Mouse (Mus musculus): ENCODE measurements around the gene Rgs19.

Rgs19 gene

DNA sequence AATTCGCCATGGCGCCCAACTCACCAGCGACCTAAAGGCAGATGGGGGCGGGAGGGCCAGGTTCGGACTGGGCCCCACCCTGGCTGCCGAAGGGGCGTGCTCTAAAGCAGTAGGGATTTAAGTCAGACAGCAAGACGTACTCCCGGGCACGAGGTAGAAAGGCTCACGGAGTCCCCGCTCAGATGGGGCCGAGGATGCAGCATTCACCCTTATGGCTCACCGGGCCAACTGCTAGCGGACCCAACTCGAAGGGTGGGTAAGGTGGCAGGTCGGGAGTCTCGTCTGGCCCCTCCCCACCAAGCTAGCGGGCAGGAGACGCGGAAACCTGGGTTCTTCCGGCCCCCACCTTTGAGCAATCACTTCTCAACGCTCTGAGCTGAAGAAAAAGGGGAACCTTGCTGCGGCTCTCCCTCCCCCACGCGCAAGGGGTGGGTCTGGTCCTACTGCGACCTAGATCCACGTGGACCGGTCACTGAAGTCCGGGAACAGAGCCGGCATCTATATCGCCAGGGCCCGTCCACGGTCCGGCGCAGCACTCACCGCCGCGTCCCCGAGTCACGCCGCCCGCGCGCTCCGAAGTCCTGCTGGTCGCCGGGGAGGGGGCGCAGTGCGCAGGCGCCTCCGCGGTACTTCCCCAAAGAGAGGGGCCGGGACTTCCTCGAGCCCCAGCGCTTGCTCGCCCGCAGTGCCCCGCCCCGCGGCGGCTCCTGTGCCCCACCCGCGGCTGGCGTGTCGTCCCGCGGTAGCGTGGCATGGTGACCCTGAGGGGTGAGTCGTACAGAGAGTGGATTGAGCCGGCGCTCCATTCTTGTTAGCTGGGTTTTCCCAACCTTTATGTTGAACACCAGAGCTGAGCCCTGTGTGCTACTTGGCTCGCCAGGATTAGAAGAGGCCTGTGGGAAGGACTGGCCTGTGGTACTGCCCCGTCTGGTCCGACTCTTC is at the start of gene Rgs19:
Rgs19 (minus strand) TSS at position 639 of the 942 bp plus-strand sequence.
- peak; percentile 72 to 83 for DNase-seq (ENCODE audit: low spot score in 2 of 2)

DNA sequence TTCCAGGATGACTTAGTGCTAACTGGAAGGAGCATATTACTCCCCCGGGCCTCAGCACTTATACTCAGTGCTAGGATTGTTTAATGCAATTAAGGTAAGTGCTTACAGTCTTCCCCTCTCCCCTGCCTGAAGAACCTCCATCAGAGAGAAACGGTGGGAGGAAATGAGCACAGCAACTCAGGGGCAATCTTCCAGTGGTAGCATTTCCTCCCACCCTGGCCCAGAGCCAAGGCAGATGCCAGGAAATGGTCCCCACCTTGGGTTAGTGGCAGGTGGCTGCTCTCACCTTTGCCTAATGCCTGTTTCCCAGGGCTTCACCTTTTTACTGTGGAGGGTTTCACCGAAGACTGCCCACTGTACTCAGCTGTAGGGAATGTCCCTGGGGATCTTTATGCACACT is 36.3 kb upstream of the Rgs19 start:
- no peak for DNase-seq (ENCODE audit: low spot score in 2 of 2)

DNA sequence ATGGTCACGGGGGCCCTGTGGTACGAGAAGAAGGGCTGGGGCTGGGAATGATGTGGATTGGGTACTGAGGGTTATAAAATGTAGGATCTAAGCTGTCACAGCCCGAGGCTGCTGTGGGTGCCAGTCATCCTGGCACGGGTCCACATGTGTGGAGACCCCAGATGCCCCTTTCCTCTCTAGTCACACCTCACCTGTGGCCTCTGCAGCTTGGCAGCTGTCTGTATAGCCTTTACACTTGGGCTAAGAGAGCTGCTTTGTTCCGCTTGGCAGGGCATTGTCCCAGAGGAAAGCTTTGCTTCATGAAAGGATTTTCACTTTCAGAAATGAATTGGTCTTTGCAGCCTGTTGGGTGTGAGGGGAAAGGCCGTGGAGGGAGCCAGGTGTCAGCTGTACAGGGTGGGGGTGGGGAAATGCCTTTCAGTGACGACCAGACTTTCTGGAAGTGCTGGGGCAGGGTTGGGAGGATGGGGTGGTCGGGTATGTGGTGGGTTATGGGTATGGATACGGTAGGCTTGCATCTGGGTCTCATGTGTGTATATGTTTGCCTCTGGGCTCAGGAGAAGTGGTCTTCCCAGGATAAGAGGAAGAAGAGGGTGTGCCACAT is 34.0 kb upstream of the Rgs19 start:
- no peak for DNase-seq (ENCODE audit: low spot score in 2 of 2)

DNA sequence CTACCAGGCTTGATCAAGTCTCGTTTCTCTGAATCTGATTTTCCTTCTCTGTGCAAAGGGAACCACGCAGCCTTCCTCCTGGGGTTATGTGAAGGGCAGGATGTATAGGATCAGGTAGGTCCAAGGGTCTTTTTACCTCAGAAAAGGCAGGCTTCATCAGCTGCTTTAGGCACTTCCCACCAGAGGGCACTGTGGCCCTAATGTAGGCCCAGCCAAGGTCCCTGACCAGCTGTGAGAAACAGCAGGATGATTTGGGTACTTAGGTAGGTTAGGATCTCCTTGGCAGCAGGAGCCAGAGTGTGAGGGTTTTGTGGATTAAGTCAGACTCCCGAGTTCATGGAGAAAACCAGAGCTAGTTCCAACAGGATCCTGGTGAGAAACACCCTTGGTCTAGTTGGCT is 28.4 kb upstream of the Rgs19 start:
- DNase-seq (ENCODE audit: low spot score in 2 of 2): no peak

DNA sequence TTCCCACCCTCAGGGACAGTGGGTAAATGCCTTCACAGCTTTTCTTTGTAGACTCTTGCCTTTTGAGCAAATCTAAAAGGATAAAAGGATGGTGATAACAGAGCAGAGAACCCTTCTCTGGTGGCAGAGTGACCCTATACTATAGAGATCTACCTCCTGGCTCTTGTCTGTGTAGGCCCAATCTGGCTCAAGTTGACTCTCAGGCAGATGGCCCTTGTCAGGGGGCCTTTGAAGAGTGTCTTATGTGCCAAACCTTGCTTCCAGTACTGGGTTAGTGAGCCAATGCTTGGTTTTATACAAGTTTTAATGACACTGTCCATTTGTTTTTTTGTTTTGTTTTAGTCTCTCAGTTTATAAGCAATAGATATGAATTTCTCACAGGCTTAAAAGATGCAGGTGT is 27.4 kb upstream of the Rgs19 start:
- no peak for DNase-seq (ENCODE audit: low spot score in 2 of 2)

DNA sequence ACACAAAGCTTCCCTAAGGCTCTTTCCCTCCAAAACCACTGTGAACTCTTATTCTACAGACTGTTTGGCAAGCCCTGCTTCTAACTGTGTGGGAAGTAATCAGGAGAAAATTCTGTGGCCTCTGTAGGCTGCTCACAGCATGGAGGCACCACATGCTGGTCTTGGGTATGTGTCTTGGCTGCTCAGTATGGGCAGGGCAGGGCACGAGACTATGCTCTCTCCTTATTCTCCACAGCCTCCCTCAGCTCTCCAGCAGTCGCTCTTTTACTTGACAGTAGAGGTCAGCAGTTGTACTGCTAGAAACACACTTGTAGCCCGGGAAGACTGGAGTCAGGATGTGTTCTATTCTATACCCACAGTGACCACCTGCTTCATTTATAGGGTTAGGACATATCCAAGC is 26.3 kb upstream of the Rgs19 start:
- DNase-seq (ENCODE audit: low spot score in 2 of 2): no peak

- no peak for DNase-seq (ENCODE audit: low spot score in 2 of 2)
Measured at GRCm38 (mm10) chr2:181716991-181717390, 23.2 kb upstream of the Rgs19 start.

GRCm38 (mm10) chr2:181715382-181715781 is 21.6 kb upstream of the Rgs19 start:
- no peak for DNase-seq (ENCODE audit: low spot score in 2 of 2)

DNA sequence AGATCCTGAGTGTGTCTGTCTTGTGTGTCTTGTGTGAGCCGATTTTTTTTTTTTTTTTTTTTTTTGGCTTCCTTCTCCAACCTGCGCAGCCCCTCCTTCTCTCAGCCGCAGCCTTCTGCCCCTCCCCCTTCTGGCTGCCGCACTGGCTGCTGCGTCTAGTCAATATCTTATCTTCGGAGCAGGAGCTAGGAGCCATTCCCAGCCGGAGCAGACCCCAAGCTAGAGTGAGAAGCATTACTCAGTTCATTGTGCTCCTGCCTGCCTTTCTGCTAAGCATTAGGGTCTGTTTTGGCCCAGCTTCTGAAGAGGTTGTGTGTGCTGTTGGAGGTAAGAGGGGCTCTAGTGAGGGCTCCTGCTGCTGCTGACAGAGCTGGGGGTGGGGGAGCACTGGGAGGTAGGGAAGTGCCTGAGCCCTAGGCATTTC is 21.1 kb upstream of the Rgs19 start, which contains the start of gene Oprl1:
Oprl1 (plus strand) TSS at position 114 of the 424 bp plus-strand sequence.
- DNase-seq (ENCODE audit: low spot score in 2 of 2): no peak

DNA sequence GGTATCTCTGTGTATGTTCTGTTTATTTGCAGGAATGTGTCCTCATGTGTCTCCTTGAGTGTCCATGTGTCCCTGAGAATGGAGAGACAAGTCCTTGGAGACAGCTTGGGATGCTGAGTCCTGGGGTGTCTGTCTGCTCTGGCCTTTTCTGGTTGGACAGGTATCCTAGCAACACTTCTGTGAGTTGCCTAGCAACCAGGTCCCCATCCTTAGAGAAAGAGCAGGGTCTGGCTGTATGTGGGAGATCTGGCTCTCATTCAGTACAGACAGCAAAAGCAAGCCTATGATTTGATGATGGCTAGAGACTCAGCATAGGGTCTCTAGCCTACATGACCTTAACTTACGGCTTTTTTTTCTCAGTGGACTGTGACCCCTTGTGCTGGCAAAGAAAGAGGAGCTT is 20.0 kb upstream of the Rgs19 start:
- DNase-seq (ENCODE audit: low spot score in 2 of 2): no peak

DNA sequence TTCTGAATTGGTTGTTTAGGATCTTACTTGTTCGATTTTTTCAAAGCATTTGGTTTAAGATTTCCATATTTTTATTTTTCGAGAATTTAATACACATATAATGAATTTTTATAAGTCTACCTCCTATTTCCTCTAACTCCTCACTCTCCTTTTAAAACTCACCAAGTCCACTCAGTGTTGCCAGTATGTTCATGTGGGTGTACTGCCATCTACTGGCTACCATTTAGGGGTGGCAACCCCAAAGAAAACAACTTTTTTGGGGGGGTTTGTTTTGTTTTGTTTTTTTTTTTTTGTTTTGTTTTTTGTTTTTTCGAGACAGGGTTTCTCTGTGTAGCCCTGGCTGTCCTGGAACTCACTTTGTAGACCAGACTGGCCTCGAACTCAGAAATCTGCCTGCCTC is 12.9 kb upstream of the Rgs19 start:
- DNase-seq (ENCODE audit: low spot score in 2 of 2): no peak

DNA sequence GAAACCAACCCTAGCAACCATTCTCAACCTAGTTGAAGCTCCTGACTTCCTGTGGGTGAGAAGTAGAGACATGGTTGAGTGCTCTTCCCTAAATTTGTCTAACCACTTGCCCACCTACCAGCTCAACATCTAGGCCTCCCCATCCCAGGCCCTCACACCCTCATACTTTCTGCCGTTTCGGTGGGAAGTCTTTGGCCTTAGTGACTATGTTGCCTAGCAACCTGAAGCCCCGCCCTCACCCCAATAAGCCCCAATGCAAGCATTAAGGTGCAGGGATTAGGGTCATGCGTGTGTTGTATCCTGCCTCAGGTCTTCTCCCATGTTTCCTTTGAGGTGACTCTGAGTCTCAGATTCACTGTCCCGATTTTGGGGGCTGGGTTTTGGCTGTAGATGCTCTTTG is 4.5 kb upstream of the Rgs19 start, which contains the start of gene Lkaaear1:
Lkaaear1 (minus strand) TSS at position 202 of the 400 bp plus-strand sequence.
- no peak for DNase-seq (ENCODE audit: low spot score in 2 of 2)

DNA sequence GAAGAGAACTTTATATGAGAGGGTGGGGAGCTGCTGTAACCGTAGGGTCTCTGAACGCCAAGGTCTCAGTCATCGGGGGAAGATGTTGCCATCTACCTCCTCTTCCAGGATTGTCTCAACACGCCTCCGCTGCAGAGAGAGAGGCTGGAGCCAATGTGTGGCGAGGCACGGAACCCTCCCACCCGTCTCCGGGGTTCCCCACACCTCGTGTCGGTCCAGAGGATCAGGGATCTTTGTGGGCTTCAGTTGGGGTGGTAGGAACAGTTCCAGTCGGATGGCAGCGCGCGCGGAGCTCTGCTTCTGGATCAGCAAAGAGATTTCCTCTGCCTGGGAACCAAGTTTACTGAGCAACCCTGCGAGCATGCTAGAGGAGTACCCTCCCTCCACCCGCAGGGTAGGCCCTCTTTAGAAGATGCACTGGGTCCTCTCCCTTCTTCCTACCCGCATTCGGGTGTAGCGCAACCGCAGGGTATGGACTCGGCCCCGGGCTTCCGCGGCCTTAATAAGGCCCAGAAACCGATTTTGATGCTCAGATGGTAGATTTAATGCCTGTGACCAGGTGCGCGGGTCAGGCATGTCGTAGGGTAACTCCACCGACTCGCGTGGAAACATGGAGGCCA is 3.1 kb upstream of the Rgs19 start:
- DNase-seq (ENCODE audit: low spot score in 2 of 2): no peak

GRCm38 (mm10) chr2:181695776-181696175 is 2.0 kb upstream of the Rgs19 start:
- DNase-seq (ENCODE audit: low spot score in 2 of 2): no peak

GRCm38 (mm10) chr2:181694581-181694980 is 804 bp upstream of the Rgs19 start:
- DNase-seq (ENCODE audit: low spot score in 2 of 2): no peak

DNA sequence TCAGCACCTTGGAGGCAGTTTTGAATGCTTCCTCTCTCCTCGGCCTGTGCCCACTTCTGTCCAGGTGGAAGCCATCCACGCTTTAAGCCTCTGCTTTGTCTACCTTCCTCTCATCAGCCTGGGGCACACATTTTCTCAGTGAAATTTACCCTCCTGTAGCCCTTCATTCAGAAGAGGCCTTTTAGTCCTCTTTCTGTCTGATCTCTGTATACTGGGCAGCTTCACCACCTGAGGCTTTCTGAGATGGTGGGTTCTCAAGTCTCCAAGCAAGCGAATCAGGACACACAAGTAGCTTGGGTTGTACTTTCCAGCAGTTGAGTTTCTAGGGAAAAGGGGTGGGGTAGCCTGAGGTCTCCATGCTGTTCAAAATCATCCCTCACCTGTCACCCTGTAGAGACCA is 1.5 kb downstream of the Rgs19 start:
- no peak for DNase-seq (ENCODE audit: low spot score in 2 of 2)

- DNase-seq (ENCODE audit: low spot score in 2 of 2): no peak
Measured at GRCm38 (mm10) chr2:181691571-181691970, 2.2 kb downstream of the Rgs19 start.

DNA sequence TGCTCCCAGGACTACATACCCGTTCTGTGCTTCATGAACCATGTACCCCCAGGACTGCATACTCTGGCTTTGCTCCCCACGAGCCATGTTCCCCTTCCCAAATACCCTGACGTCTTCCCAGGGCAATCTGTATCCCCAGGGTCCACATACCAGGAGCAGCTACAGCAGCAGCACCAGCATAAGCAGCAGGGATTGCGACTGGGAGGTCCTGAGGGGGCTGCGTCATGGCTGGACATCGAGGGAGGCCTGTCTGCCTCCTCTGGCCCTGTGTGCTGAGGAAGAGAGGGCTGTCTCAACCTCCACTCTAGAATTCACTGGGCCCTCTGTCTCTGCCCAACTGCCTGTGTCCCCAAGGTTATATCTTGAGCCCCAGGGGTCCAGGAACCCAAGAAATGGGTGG is 2.7 kb downstream of the Rgs19 start:
- no peak for DNase-seq (ENCODE audit: low spot score in 2 of 2)

DNA sequence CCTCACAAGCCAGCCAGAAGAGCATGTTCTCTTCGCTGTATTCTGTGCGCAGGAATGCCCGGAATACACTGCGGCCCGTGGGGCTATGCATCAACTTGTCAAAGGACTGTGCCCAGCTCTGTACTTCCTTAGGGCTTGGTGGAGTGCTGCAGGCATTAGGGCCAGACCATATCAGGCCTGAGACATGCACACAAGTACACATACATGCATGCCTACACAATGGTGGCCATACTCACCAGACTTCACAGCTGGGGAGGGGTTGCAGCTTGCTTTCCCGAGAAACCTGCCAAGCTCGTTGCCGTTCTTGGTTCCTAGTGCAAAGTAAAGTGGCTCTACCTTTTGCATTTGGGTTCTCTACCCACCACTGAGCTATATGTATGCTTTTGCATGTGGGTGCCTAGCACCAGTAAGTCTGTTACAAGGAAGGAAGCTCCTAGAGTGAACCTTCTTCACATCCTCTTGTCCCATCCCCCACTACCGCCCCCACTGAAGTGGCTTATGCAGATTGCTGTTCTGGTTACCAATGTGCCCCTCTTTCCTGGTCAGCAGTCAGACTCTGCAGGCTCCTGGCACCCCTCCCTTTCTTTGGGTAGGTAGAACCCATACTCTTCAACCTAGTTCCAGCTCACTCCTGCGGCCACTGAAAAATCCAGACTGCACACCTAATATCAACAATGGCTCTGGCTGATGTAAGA is 4.2 kb downstream of the Rgs19 start:
- no peak for DNase-seq (ENCODE audit: low spot score in 2 of 2)

DNA sequence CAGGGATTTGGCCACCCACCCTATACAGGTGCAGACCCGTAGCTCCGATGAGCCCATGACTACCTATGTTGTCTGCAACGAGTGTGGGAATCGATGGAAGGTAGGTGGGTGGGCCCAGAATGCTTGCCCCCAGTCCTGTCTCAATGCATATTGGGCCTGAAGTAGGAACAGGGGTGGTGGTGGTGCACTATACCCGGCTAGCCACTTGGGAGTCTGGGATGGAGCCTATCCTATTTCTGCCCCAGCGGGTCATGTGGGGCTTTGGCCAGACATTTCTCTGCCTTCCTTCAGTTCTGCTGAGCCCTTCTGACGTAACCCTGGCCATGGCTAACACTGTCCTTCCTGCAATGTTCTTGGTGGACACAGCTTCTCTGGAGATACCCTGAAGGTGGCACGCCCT is 6.2 kb downstream of the Rgs19 start:
- no peak for DNase-seq (ENCODE audit: low spot score in 2 of 2)

GRCm38 (mm10) chr2:181685686-181686085 is 8.1 kb downstream of the Rgs19 start:
- no peak for DNase-seq (ENCODE audit: low spot score in 2 of 2)

DNA sequence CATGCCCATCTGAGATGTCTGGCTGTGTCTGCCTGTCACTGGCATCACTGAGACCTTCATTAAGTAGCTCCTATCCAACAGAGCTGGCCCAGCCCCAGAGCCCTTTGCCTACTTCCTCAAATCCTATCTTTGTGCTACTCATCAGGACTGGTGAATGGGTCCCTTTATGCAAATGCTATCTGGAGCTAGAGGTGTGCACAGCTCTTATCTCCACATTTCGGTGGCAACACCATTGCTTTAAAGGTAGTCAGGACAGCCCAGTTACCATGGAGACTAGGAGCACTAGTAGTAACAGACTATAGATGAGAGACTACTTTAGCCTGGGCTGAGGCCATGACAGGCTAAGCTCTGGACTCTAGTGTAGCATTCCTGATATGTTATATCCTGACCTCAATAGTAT is 9.1 kb downstream of the Rgs19 start:
- DNase-seq (ENCODE audit: low spot score in 2 of 2): no peak
